Mouse (Mus musculus) forebrain, embryonic 13.5 days (tissue): Measurements from ENCODE around the gene Zfp612. TPM values are rescaled to one million over a fixed set of nuclear protein-coding genes. Genes with fewer than 3 reads are reported as not detected.

ENCODE experiments used
- ATAC-seq: fragments of 200-750 bp; cut with Nextera tagmentation; 2 replicates; pipeline ENCODE4 v1.8.0; 2017
- H3K27ac ChIP-seq: fragments of 300-500 bp; sonication (generic); 2 replicates; pipeline ENCODE4 v1.5.1; 2015; ENCODE audit warnings: inconsistent platforms, mild to moderate bottlenecking, moderate library complexity
- H3K27me3 ChIP-seq: fragments of 300-500 bp; sonication (generic); 2 replicates; pipeline ENCODE4 v1.6.1; 2015; ENCODE audit warnings: mild to moderate bottlenecking, inconsistent platforms
- H3K36me3 ChIP-seq: fragments of 300-500 bp; sonication (generic); 2 replicates; pipeline ENCODE4 v1.6.1; 2015; ENCODE audit warnings: mild to moderate bottlenecking, inconsistent platforms; ENCODE audit not compliant: poor library complexity, severe bottlenecking
- H3K4me1 ChIP-seq: fragments of 300-500 bp; sonication (generic); 2 replicates; pipeline ENCODE4 v1.6.1; 2015; ENCODE audit warnings: inconsistent platforms
- H3K4me2 ChIP-seq: fragments of 300-500 bp; sonication (generic); 2 replicates; pipeline ENCODE4 v1.6.1; 2015; ENCODE audit warnings: inconsistent platforms, mild to moderate bottlenecking, moderate library complexity
- H3K4me3 ChIP-seq: fragments of 300-500 bp; sonication (generic); 2 replicates; pipeline ENCODE4 v1.5.1; 2015; ENCODE audit warnings: mild to moderate bottlenecking, inconsistent platforms
- H3K9ac ChIP-seq: fragments of 300-500 bp; sonication (generic); 2 replicates; pipeline ENCODE4 v1.6.1; 2015; ENCODE audit warnings: mild to moderate bottlenecking, inconsistent platforms
- H3K9me3 ChIP-seq: fragments of 300-500 bp; sonication (generic); replicated peaks from 2 replicates; pipeline ENCODE4 v1.6.1; 2016; ENCODE audit warnings: inconsistent platforms
- WGBS: fragments of 180-500 bp; shearing (Covaris S2); methylation state at CpG from one replicate; pipeline ENCODE4 v1.1.7; 2015; 5-methylcytosine and 5-hydroxymethylcytosine counted together
- polyA plus RNA-seq: library from polyadenylated mRNA; unstranded; fragments of >200 nt; fragmentation: Nextera tagmentation; extraction: Ambion mirVana; gene quantifications from 2 replicates; pipeline ENCODE4 v1.2.1, GENCODE M21; 2015

Zfp612 gene
- polyA plus RNA-seq, 1 experiment from 2014 or later = 17.7 TPM

DNA sequence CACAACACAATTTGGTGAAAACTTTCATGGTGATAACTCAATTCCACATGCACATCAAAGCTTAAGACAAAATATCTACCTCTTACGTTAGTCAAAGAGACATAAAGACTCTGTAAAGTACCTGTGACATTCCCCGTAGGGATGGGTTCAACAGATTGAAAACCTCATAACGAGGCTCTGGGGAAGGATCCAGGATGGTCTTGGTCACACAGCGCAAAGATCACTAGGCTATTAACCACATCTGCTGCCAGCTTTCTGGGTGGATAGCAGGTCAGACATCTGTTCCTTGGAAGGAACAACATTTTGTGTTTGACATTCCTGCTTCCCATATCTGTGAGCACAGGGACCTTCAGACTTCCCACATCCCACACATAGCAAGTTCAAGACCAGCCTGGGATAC lies 9.8 kb upstream of the Zfp612 start:
- Histone ChIP-seq H3K4me2 (no peak overlapping the region), H3K4me3 (no peak overlapping the region), H3K9me3 (no peaks in the 10 kb centered on the region; the same call in 1 of the 2 replicates), H3K9ac (no peak overlapping the region), H3K27me3 (no peaks in the 10 kb centered on the region), H3K36me3 (no peaks in the 10 kb centered on the region), H3K4me1 (no peaks in the 10 kb centered on the region), H3K27ac (no peak overlapping the region)
- ATAC-seq = no peak
- 85% methylated on average over 4 of the region's 4 CpGs for WGBS

DNA sequence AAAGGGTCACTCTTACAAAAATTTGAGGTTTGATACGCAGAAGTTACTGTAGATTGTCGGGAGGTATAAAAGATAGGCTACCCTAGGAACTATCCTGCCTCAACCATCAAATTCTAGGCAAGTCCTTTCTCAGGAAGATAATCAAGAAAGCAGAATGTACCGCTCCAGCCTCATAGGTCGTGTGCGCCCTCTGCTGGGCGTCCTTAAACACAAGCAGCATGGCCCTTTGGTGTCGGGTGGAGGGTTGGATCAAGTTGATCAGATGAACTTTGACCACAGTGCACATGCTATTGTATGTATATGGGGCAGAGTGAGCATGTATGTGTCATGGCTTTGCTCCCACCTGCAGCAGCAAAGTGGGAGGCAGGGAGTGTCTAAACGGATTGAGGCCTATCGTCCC lies 7.9 kb upstream of the Zfp612 start:
- ATAC-seq = peak; percentile 48; the same call in 1 of the 2 replicates
- Histone ChIP-seq H3K4me3 (no peak overlapping the region), H3K27me3 (no peaks in the 10 kb centered on the region), H3K4me1 (no peaks in the 10 kb centered on the region), H3K9me3 (no peaks in the 10 kb centered on the region; the same call in 1 of the 2 replicates), H3K36me3 (no peaks in the 10 kb centered on the region), H3K27ac (no peak overlapping the region), H3K4me2 (no peak overlapping the region), H3K9ac (no peak overlapping the region)
- WGBS = 12% methylated on average over 9 of the region's 9 CpGs

DNA sequence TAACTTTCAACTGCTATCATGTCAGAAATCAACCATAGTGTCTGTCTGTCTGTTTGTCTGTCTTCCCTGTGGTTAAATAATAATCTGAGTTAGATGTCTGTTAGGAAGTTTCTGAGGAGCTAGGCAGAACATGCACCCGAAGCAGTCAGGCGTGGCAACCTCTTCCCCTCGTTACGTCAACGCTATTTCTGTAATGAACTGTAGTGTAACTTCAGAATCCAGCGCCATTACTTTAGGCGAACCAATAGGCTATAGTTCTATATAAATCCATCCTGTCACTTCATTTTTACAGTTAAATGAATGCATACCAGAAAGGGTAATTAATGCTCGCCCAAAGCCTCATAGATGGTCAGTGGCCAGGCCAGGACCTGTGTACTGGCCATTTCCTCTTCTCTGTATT lies 5.0 kb upstream of the Zfp612 start:
- no peak for ATAC-seq
- no peaks in the 10 kb centered on the region for H3K27me3 ChIP-seq
- no peak overlapping the region for H3K4me3 ChIP-seq
- H3K4me1 ChIP-seq = 0 out of 2 replicates have a peak, but pooled peaks cover 3% of the 10 kb centered on the region
- no peak overlapping the region for H3K9ac ChIP-seq
- no peaks in the 10 kb centered on the region for H3K36me3 ChIP-seq
- no peaks in the 10 kb centered on the region; the same call in 1 of the 2 replicates for H3K9me3 ChIP-seq
- 85% methylated on average over 8 of the region's 8 CpGs for WGBS
- H3K4me2 ChIP-seq = no peak overlapping the region
- H3K27ac ChIP-seq = no peak overlapping the region

DNA sequence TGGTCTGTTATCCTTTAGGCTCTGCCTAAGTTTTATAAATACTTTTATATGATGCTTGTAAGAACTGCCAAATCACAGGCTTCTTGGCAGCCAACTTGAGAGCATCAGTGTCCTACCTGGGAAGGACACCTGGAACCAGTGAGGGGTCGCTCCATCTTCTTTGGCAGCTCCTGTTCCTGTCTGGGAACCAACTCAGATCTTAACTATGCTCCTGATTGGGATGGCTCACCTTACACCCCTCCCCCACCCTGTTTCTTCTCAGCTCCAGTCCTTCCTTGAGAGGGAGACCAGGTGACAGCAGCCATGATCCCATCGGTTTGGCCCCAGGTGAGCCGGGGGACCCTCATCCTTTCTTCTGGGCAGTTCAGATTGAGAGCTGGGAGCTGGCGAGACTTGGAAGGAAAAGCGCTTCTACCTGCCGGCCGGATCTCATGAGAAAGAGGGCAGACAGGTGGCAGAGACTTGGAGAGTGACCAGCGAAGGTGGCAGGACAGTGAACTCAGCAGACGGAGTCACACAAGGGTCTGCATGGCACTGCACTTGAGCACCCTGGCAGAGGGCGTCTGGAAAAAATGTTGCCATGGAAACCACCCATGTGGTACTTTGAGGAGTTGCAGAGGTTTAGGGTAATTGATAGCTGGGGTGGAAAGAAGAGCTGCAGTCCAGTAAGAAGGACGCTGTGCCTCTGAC lies 3.0 kb downstream of the Zfp612 start:
- WGBS = 83% methylated on average over 11 of the region's 11 CpGs
- ATAC-seq = no peak
- Histone ChIP-seq H3K9me3 (no peaks in the 10 kb centered on the region; the same call in 1 of the 2 replicates), H3K4me3 (no peak overlapping the region), H3K27ac (no peak overlapping the region), H3K4me1 (peaks cover 21% of the 10 kb centered on the region), H3K36me3 (peaks cover 47% of the 10 kb centered on the region), H3K27me3 (no peaks in the 10 kb centered on the region), H3K4me2 (no peak overlapping the region), H3K9ac (no peak overlapping the region)

DNA sequence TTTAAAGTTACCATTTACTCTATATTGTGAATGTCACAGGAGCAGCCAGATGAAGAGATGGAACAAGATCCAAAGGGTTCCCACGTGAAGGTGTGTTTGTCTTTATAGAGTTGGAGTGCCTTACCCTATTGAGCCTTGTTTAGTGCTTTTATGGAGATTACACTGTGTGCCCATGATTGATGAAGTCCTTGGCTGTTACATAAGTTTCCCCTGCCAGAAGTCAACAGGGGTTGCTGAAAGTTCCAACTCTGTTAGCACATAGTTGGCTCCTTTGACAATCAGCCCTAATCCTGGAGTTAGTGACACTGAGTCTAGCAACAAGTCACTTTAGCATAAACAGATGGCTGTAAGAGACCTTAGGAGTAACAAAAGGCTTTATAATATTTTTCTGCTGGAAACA lies 12.3 kb downstream of the Zfp612 start:
- H3K4me2 ChIP-seq = no peak overlapping the region
- peaks cover 41% of the 10 kb centered on the region for H3K36me3 ChIP-seq
- H3K4me1 ChIP-seq = no peaks in the 10 kb centered on the region
- WGBS = 68% methylated on average over 1 of the region's 1 CpGs
- H3K4me3 ChIP-seq = no peak overlapping the region
- no peak for ATAC-seq
- no peak overlapping the region for H3K9ac ChIP-seq
- no peak overlapping the region for H3K27ac ChIP-seq
- H3K27me3 ChIP-seq = no peaks in the 10 kb centered on the region
- peaks cover 15% of the 10 kb centered on the region for H3K9me3 ChIP-seq

DNA sequence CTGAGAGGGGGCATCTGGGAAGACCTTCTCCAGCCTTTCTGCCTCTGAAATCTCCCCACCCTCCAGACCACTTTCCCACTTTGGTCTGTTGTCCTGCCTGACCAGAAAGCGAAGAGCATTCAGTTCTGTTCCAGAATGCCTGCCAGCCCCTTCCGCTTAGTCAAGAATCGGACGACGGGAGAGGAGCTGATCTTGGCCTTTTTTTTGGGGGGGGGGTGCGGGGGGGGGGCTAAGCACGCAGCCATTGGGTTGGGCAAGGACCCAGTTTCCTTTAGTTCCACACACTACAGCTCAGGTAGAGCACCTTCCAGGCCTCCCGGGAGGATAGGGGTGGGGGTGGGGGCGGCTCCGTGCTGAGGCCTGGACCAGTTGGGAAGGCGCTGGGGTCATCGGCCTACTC lies 21.4 kb downstream of the Zfp612 start, which contains the start of gene Gm21964:
Gene Gm21964, plus strand, starts transcription at position 301 of the 400 bp plus-strand sequence.
- H3K27me3 ChIP-seq = no peaks in the 10 kb centered on the region
- ATAC-seq = no peak

DNA sequence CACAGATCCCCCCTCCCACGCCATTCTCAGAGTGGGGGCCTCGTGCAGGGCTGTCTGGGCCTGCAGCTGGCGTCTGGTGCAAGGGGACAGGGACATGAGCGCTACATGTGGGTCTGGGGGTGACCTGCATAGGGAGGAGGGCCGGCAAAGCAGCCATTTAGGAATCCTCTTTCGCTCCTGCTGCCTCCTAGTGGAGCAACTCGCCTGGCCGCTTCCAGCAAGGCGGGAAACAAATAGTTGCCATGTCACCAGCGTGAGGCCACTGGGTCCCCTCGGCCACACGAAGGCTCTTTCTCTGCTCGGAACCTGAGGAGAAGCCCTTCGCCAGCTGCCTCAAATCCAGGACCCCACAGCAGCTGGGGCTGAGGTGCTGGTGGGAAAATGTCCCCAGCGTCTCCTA lies 22.1 kb downstream of the Zfp612 start:
- Histone ChIP-seq H3K27me3 (no peaks in the 10 kb centered on the region), H3K4me2 (no peak overlapping the region), H3K9me3 (no peaks in the 10 kb centered on the region), H3K9ac (no peak overlapping the region), H3K4me3 (no peak overlapping the region), H3K27ac (no peak overlapping the region), H3K4me1 (no peaks in the 10 kb centered on the region), H3K36me3 (no peaks in the 10 kb centered on the region)
- 83% methylated on average over 15 of the region's 15 CpGs for WGBS
- ATAC-seq = no peak

More for the DNA sequence above, 21.4 kb downstream of the Zfp612 start, which contains the start of gene Gm21964:
- no peak within 1 kb of the TSS for H3K9ac ChIP-seq
- no peaks in the 10 kb centered on the region for H3K9me3 ChIP-seq
- H3K36me3 ChIP-seq = no peaks in the 10 kb centered on the region
- H3K4me1 ChIP-seq = no peaks in the 10 kb centered on the region
- no peak within 1 kb of the TSS for H3K4me2 ChIP-seq
- H3K4me3 ChIP-seq = no peak within 1 kb of the TSS
- H3K27ac ChIP-seq = no peak within 1 kb of the TSS
- WGBS = 87% methylated on average over 12 of the region's 12 CpGs

DNA sequence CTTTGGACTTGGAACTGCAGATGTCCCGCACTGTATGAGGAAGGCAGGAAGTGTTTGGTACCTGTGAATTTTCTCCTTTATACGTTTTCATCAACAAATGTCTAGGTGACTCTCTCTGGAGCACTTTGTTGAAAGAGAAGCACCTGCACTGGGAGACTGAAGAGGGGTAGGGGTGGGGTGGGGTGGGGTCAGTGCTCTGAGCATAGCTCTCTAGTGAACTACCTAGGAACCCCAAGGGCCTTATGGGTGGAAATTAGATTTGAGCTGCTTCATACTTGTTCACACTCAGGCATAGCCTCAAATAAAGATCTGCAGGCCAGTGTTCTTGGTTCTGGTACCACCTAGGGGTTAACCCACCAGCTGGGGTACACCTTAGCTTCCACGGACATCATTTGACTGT lies 23.1 kb downstream of the Zfp612 start, which contains the start of gene Gm17720:
Gene Gm17720, minus strand, starts transcription at position 101 of the 400 bp plus-strand sequence.
- no peak within 1 kb of the TSS for H3K27ac ChIP-seq
- no peaks in the 10 kb centered on the region for H3K9me3 ChIP-seq
- H3K9ac ChIP-seq = no peak within 1 kb of the TSS
- 84% methylated on average over 3 of the region's 3 CpGs for WGBS
- ATAC-seq = no peak
- no peaks in the 10 kb centered on the region for H3K4me1 ChIP-seq
- no peak within 1 kb of the TSS for H3K4me2 ChIP-seq
- no peaks in the 10 kb centered on the region for H3K36me3 ChIP-seq
- H3K4me3 ChIP-seq = no peak within 1 kb of the TSS
- H3K27me3 ChIP-seq = no peaks in the 10 kb centered on the region

DNA sequence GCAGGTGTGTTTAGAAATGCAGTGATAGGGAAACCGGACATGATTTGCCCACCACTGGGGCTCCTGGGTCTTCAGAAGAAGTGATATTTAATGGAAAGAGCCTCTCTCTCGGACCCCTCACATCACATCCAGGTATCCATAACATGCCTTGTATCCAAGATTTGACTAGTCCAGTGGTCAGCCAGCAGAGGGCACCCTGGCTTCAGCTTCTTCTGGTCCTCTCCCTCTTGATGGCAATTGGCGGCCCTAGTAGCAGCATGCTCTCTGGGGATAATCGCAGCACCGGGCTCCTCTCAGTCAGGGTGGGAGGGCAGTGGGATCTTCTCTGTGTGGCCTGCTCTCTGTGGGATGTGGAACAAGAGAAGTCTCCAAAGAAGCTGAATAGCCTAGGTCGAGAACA lies 40.2 kb downstream of the Zfp612 start:
- Histone ChIP-seq H3K9me3 (no peaks in the 10 kb centered on the region), H3K4me3 (no peak overlapping the region), H3K4me2 (no peak overlapping the region), H3K9ac (no peak overlapping the region), H3K4me1 (no peaks in the 10 kb centered on the region), H3K27me3 (no peaks in the 10 kb centered on the region), H3K36me3 (no peaks in the 10 kb centered on the region), H3K27ac (no peak overlapping the region)
- no peak for ATAC-seq
- 43% methylated on average over 6 of the region's 6 CpGs for WGBS

DNA sequence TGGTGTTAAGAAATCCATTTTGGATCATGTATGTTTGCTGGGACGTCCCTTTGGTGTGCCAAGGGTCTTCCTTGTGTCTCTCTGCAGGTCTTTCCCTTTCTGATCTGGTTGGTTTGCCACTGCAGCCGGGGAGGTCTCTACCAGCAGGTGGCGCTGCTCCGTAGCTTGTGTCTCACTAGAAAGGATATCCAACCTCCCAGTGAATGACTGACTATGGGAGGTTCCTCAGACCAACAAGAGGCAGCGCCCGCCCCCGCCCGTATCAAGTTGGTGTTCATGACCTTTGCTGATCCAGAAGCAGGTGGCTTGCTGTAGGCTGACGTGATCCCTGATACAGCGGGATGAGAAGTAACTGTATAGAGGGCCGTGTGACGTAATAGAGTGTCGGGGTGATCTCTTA lies 51.0 kb downstream of the Zfp612 start:
- Histone ChIP-seq H3K27me3 (no peaks in the 10 kb centered on the region), H3K9ac (no peak overlapping the region), H3K4me1 (no peaks in the 10 kb centered on the region), H3K4me3 (no peak overlapping the region), H3K4me2 (peak overlapping the region; percentile 30; the same call in 1 of the 2 replicates), H3K9me3 (0 out of 2 replicates have a peak, but pooled peaks cover 4% of the 10 kb centered on the region), H3K36me3 (no peaks in the 10 kb centered on the region), H3K27ac (no peak overlapping the region)
- ATAC-seq = peak; percentile 53; the same call in 1 of the 2 replicates
- 20% methylated on average over 13 of the region's 13 CpGs for WGBS

DNA sequence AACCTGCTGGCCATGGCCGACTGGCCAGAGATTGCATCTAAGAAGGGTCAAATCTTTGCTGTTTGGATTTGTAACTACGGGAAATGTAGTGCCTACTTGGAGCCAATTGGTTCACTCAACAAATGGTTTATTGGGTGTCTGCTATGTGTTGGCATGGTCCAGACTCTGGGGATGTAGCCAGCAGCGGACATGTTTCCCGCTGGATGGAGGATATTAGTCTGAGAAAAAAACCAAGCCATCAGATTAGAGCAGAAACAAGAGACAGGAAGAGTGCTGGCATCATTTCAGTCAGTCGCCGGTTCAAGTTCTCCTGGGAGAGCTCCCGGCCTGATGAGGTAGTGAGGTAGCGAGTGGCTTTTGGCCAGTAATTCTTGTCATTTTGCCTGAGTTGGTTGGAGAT lies 54.7 kb downstream of the Zfp612 start:
- no peak overlapping the region for H3K9ac ChIP-seq
- no peaks in the 10 kb centered on the region; the same call in 1 of the 2 replicates for H3K9me3 ChIP-seq
- no peak for ATAC-seq
- no peak overlapping the region for H3K4me3 ChIP-seq
- 89% methylated on average over 8 of the region's 8 CpGs for WGBS
- no peaks in the 10 kb centered on the region for H3K4me1 ChIP-seq
- no peaks in the 10 kb centered on the region for H3K27me3 ChIP-seq
- no peaks in the 10 kb centered on the region for H3K36me3 ChIP-seq
- H3K27ac ChIP-seq = no peak overlapping the region
- H3K4me2 ChIP-seq = no peak overlapping the region

DNA sequence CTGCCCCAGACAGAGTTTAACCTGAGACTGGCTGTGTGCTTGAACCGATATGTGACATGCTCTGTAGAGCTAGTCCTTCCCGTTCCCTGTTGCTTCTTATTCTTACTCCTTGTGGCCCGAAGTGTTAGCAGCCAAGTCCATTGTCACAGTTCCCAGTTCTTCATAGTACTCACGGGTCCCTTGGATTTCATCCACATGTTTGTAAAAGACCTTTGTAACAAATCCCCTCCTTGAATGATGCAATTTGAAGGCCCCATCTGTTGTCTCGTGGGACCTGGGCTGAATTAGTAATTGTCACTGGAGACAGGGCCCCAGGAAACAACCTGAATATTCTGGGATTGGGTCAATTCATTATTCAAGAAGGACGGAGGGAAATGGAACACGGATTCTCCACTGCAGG lies 56.0 kb downstream of the Zfp612 start:
- Histone ChIP-seq H3K9ac (no peak overlapping the region), H3K4me1 (no peaks in the 10 kb centered on the region), H3K27ac (no peak overlapping the region), H3K4me2 (no peak overlapping the region), H3K27me3 (no peaks in the 10 kb centered on the region), H3K4me3 (no peak overlapping the region), H3K9me3 (no peaks in the 10 kb centered on the region; the same call in 1 of the 2 replicates), H3K36me3 (no peaks in the 10 kb centered on the region)
- 57% methylated on average over 7 of the region's 7 CpGs for WGBS
- ATAC-seq = no peak
